Mouse (Mus musculus): ENCODE results near the gene Tmem151a. TPM values are rescaled to one million over a fixed set of nuclear protein-coding genes. Genes with fewer than 3 reads are reported as not detected.
A peak's percentile ranks its signal among the peaks of the same experiment; 100 is the strongest.

Tmem151a gene
- polyA plus RNA-seq, 1 experiment = not detected

- Histone ChIP-seq H3K27ac (ENCODE audit: insufficient read depth, low read depth, low read length) (peak overlapping the region; percentile 71), H3K4me1 (ENCODE audit: control insufficient read depth, insufficient read depth, low read length) (peaks cover 53% of the 10 kb centered on the region), H3K4me3 (ENCODE audit: insufficient read depth, low read depth, low read length) (peak overlapping the region; percentile 94)
- 3% methylated on average over 31 of the region's 31 CpGs for WGBS
- TF ChIP-seq POLR2A (IDR thresholded peaks at IDR 0.05; ENCODE audit: insufficient read depth, low read depth, low read length) (no peak), CTCF (IDR thresholded peaks at IDR 0.05; ENCODE audit: insufficient read depth, low read depth, low read length) (no peak)
Measured at GRCm38 (mm10) chr19:5097521-5098362, 12.4 kb upstream of the Tmem151a start.

GRCm38 (mm10) chr19:5095887-5096474 is 10.7 kb upstream of the Tmem151a start:
- Histone ChIP-seq H3K27ac (ENCODE audit: insufficient read depth, low read depth, low read length) (peak overlapping the region; percentile 50), H3K4me1 (ENCODE audit: control insufficient read depth, insufficient read depth, low read length) (peaks cover 53% of the 10 kb centered on the region), H3K4me3 (ENCODE audit: insufficient read depth, low read depth, low read length) (peak overlapping the region; percentile 94)
- WGBS = 3% methylated on average over 9 of the region's 9 CpGs
- TF ChIP-seq POLR2A (IDR thresholded peaks at IDR 0.05; ENCODE audit: insufficient read depth, low read depth, low read length) (no peak), CTCF (IDR thresholded peaks at IDR 0.05; ENCODE audit: insufficient read depth, low read depth, low read length) (no peak)

DNA sequence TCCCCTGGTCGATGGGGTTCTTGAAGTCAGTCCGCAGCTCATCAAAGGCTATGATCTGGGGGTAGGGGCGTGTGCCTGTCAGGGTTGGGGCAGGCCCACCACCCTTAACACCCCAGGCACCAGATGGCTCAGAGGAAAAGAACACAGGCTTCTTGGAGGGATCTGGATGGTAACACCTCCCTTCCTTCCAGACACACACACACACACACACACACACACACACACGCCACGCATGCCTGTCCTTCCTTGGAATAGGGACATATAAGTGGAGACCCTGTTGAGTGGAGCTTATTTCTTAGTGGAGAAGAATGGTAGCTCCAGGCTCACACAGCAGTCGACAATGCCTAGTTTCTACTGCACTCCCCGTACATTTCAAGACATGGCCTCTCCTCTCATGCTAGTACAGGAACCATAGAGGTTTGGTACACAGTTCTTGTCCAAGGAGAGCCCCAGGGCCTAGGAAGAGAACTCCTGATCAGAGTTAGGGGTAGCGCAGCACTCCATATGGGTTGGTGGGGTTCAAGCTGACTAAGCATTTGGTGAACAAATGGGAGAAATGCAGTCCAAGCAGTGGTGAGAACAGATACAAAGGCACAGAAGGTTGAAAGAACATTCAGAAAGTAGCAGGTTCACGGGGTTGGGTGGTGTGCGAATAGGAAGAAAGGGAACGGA is 9.6 kb upstream of the Tmem151a start:
- peak overlapping the region; percentile 50 for H3K27ac ChIP-seq (ENCODE audit: insufficient read depth, low read depth, low read length)
- TF ChIP-seq POLR2A (IDR thresholded peaks at IDR 0.05; ENCODE audit: insufficient read depth, low read depth, low read length) = no peak
- TF ChIP-seq CTCF (IDR thresholded peaks at IDR 0.05; ENCODE audit: insufficient read depth, low read depth, low read length) = no peak

GRCm38 (mm10) chr19:5094243-5094632 is 8.9 kb upstream of the Tmem151a start:
- Histone ChIP-seq H3K27ac (ENCODE audit: insufficient read depth, low read depth, low read length) (peak overlapping the region; percentile 50), H3K4me1 (ENCODE audit: control insufficient read depth, insufficient read depth, low read length) (peaks cover 45% of the 10 kb centered on the region), H3K4me3 (ENCODE audit: insufficient read depth, low read depth, low read length) (peak overlapping the region; percentile 46)
- TF ChIP-seq CTCF (IDR thresholded peaks at IDR 0.05; ENCODE audit: insufficient read depth, low read depth, low read length) = peak; percentile 71
- no peak for TF ChIP-seq POLR2A (IDR thresholded peaks at IDR 0.05; ENCODE audit: insufficient read depth, low read depth, low read length)
- 1% methylated on average over 21 of the region's 21 CpGs for WGBS

More for the DNA sequence above, 9.6 kb upstream of the Tmem151a start:
- H3K4me3 ChIP-seq (ENCODE audit: insufficient read depth, low read depth, low read length) = peak overlapping the region; percentile 46
- 12% methylated on average over 11 of the region's 11 CpGs for WGBS
- peaks cover 49% of the 10 kb centered on the region for H3K4me1 ChIP-seq (ENCODE audit: control insufficient read depth, insufficient read depth, low read length)

- H3K4me1 ChIP-seq (ENCODE audit: control insufficient read depth, insufficient read depth, low read length) = peaks cover 40% of the 10 kb centered on the region
- WGBS = 62% methylated on average over 12 of the region's 12 CpGs
- TF ChIP-seq POLR2A (IDR thresholded peaks at IDR 0.05; ENCODE audit: insufficient read depth, low read depth, low read length) (no peak), CTCF (IDR thresholded peaks at IDR 0.05; ENCODE audit: insufficient read depth, low read depth, low read length) (no peak)
- peak overlapping the region; percentile 14; the same call in 1 of the 2 replicates for H3K4me3 ChIP-seq (ENCODE audit: insufficient read depth, low read depth, low read length)
- peak overlapping the region; percentile 29 for H3K27ac ChIP-seq (ENCODE audit: insufficient read depth, low read depth, low read length)
Measured at GRCm38 (mm10) chr19:5093481-5094242, 8.3 kb upstream of the Tmem151a start.

DNA sequence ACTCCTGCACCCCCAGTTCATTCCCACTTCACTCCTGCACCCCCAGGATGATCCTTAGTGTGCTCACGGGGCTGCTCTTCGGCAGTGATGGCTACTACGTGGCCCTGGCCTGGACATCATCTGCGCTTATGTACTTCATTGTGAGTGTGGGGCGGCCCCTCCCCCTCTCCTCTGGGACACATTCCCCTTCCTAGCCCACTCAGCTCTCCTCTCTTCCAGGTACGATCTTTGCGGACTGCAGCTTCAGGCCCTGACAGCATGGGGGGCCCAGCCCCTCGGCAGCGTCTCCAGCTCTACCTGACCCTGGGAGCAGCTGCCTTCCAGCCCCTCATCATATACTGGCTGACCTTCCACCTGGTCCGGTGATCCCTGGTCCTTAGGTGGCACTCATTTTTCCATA is 6.8 kb upstream of the Tmem151a start:
- no peak overlapping the region for H3K27ac ChIP-seq (ENCODE audit: insufficient read depth, low read depth, low read length)
- WGBS = 82% methylated on average over 10 of the region's 10 CpGs

DNA sequence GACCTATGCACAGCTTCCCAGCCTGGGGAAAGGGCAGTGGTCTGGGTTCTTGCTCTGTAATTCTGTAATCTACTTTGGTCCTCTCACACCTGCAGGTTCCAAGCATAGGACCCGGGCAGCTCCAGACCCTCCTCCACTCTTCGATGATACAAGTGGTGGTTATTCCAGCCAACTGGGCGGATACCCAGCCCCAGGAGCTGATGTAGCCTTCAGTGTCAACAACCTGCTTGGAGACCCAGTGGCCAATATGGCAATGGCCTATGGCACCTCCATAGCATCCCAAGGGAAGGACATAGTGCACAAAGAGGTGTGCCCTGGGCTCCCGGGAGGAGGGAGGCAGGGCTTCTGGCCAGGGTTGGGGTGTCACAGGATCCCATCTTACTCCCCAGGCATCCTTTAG is 4.0 kb upstream of the Tmem151a start:
- Histone ChIP-seq H3K4me3 (ENCODE audit: insufficient read depth, low read depth, low read length) (0 out of 2 replicates have a peak overlapping the region, but pooled peaks have one; percentile 78), H3K27ac (ENCODE audit: insufficient read depth, low read depth, low read length) (no peak overlapping the region), H3K4me1 (ENCODE audit: control insufficient read depth, insufficient read depth, low read length) (peaks cover 27% of the 10 kb centered on the region)
- TF ChIP-seq CTCF (IDR thresholded peaks at IDR 0.05; ENCODE audit: insufficient read depth, low read depth, low read length) (no peak), POLR2A (IDR thresholded peaks at IDR 0.05; ENCODE audit: insufficient read depth, low read depth, low read length) (no peak)
- WGBS = 87% methylated on average over 4 of the region's 4 CpGs

More for the DNA sequence above, 6.8 kb upstream of the Tmem151a start:
- no peak for TF ChIP-seq CTCF (IDR thresholded peaks at IDR 0.05; ENCODE audit: insufficient read depth, low read depth, low read length)
- 0 out of 2 replicates have a peak, but pooled peaks have one; percentile 7 for TF ChIP-seq POLR2A (IDR thresholded peaks at IDR 0.05; ENCODE audit: insufficient read depth, low read depth, low read length)
- Histone ChIP-seq H3K4me3 (ENCODE audit: insufficient read depth, low read depth, low read length) (no peak overlapping the region), H3K4me1 (ENCODE audit: control insufficient read depth, insufficient read depth, low read length) (peaks cover 45% of the 10 kb centered on the region)
